Mouse (Mus musculus) heart, embryonic 12.5 days (tissue): ENCODE measurements around the gene Triobp. TPM values are rescaled to one million over a fixed set of nuclear protein-coding genes. Genes with fewer than 3 reads are reported as not detected.

Source experiments
- ATAC-seq: fragments of 200-750 bp; cut with Nextera tagmentation; 2 replicates; pipeline ENCODE4 v1.8.0; 2017; ENCODE audit warnings: moderate TSS enrichment, moderate library complexity; ENCODE audit not compliant: insufficient number of reproducible peaks, low FRiP score
- H3K27ac ChIP-seq: fragments of 300-500 bp; sonication (generic); 2 replicates; pipeline ENCODE4 v1.5.1; 2016; ENCODE audit warnings: mild to moderate bottlenecking, moderate library complexity; ENCODE audit not compliant: poor library complexity, severe bottlenecking
- H3K27me3 ChIP-seq: fragments of 300-500 bp; sonication (generic); replicated peaks from 2 replicates; pipeline ENCODE4 v1.6.1; 2016; ENCODE audit warnings: mild to moderate bottlenecking, moderate library complexity
- H3K36me3 ChIP-seq: fragments of 300-500 bp; sonication (generic); 2 replicates; pipeline ENCODE4 v1.6.1; 2016; ENCODE audit warnings: mild to moderate bottlenecking, moderate library complexity
- H3K4me1 ChIP-seq: fragments of 300-500 bp; sonication (generic); replicated peaks from 2 replicates; pipeline ENCODE4 v1.6.1; 2016; ENCODE audit warnings: mild to moderate bottlenecking
- H3K4me2 ChIP-seq: fragments of 300-500 bp; sonication (generic); 2 replicates; pipeline ENCODE4 v1.6.1; 2016; ENCODE audit warnings: mild to moderate bottlenecking, moderate library complexity
- H3K4me3 ChIP-seq: fragments of 300-500 bp; sonication (generic); 2 replicates; pipeline ENCODE4 v1.5.1; 2016; ENCODE audit warnings: mild to moderate bottlenecking
- H3K9ac ChIP-seq: fragments of 300-500 bp; sonication (generic); 2 replicates; pipeline ENCODE4 v1.6.1; 2016; ENCODE audit warnings: mild to moderate bottlenecking, moderate library complexity
- H3K9me3 ChIP-seq: fragments of 300-500 bp; sonication (generic); replicated peaks from 2 replicates; pipeline ENCODE4 v1.6.1; 2016; ENCODE audit warnings: mild to moderate bottlenecking, moderate library complexity
- WGBS: fragments of 180-500 bp; shearing (Covaris S2); methylation state at CpG from one replicate; pipeline ENCODE4 v1.1.7; 2016; 5-methylcytosine and 5-hydroxymethylcytosine counted together
- microRNA-seq: library from miRNA; unstranded; fragments of <30 nt; microRNA quantifications from one replicate; pipeline ENCODE4, GENCODE M21; 2017
- polyA plus RNA-seq: library from polyadenylated mRNA; unstranded; fragments of >200 nt; fragmentation: Nextera tagmentation; extraction: Ambion mirVana; gene quantifications from 2 replicates; pipeline ENCODE4 v1.2.1, GENCODE M21; 2016

Gene Triobp
- polyA plus RNA-seq, 1 experiment from 2014 or later = 59.4 TPM

DNA sequence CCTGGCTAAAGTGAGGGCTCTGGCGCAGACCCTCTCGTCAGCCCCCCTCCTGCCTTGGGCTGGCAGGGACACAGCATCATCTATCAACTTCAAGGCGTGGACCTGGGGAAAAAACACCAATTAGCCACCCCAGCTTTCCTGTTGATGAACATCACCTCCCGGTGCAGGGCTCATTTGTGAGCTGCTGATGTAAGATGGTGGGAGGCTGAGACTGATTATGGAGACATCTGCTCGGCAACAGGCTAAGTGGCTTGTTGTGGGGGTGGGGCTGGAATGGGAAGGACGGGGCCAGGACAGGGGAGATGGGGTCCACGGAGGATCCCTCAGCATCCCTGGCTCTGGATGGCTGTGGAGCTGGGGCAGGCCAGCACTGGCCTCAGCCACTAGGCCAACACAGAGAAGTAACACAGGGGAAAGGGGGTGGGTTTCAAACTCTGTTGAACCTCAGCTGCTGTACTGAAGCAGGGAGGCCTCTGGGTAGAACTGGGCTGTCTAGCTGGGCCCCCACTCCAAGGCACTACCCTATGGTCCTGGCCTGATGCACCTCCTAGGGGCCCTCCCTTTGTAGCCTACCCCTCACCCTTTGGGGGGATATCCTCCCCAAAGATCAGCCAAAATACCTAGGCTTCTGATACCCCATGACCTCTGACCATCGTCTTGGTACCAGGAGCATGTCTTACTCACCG lies 102.8 kb downstream of the Triobp start:
- peaks cover 32% of the 10 kb centered on the region for H3K36me3 ChIP-seq
- no peak for ATAC-seq
- 50% methylated on average over 9 of the region's 9 CpGs for WGBS

DNA sequence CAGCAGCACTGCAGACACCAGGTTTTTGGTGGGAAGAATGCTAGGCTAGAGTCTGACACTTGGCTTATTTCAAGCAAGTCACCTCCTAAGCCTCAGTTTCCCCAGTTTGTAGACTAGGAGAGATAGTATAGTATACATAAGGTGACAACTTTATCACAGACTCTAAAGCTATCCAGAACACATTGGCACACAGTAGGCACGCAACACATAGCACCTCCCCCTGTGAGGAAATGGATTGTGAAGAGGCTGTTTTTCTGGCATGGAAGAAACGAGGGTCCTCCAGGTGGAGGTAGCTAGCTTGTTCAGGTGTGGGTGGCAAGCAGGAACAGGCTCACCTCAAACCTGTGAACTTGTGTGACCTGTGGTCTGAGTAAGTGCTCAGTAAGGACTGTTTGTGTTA lies 103.4 kb downstream of the Triobp start:
- no peaks in the 10 kb centered on the region for H3K9me3 ChIP-seq
- WGBS = 80% methylated on average over 2 of the region's 2 CpGs
- no peak for ATAC-seq
- no peak overlapping the region for H3K4me3 ChIP-seq
- no peak overlapping the region for H3K9ac ChIP-seq
- no peak overlapping the region for H3K4me2 ChIP-seq
- no peaks in the 10 kb centered on the region; the same call in none of the 2 replicates for H3K27me3 ChIP-seq
- peaks cover 39% of the 10 kb centered on the region for H3K36me3 ChIP-seq
- H3K27ac ChIP-seq = no peak overlapping the region
- peaks cover 8% of the 10 kb centered on the region; the same call in 1 of the 2 replicates for H3K4me1 ChIP-seq

More for the DNA sequence above, 102.8 kb downstream of the Triobp start:
- Histone ChIP-seq H3K27ac (no peak overlapping the region), H3K4me3 (no peak overlapping the region), H3K9me3 (no peaks in the 10 kb centered on the region), H3K4me2 (no peak overlapping the region), H3K27me3 (peaks cover 4% of the 10 kb centered on the region), H3K9ac (no peak overlapping the region), H3K4me1 (peaks cover 8% of the 10 kb centered on the region; the same call in 1 of the 2 replicates)

DNA sequence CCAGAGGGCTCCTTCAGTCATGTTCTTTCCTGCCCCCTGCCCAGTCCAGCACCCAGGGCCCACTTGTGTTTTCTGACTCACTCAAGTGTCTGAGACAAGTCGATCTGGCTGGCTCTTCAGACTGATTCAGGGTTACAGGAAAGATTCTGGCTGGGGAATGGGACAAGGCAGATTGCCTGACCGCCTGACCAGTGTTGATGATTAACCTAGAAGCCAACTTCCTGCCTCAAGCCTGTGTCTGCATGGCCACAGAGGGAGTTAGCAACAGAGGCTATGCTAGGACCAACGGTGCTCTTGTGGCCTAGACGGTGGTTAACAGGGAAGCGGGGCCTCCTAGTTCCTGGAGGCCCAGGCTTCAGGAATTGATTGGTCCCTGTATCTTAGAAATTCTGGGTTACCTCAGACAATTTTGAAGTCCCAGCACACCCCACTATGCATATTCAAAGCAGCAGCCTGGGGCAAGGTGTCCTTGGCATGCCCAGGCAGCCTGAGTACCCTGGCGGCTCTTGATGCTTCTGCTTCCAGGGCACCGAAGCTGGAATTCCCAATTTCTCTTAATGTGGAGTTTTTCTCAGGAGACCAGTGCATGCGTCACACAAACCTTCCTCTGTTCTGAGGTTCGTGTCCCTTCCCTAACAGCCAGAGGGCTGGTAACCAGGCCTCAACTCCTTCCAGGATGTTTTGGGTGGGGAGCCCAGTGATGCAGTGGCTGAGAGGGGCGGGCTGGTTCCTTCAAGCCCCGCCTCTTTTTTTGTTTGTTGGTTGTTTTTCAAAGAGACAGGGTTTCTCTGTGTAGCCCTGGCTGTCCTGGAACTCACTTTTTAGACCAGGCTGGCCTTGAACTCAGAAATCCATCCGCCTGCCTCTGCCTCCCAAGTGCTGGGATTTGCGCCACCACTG lies 104.2 kb downstream of the Triobp start:
- Histone ChIP-seq H3K9ac (no peak overlapping the region), H3K27me3 (no peaks in the 10 kb centered on the region; the same call in none of the 2 replicates), H3K4me1 (peaks cover 8% of the 10 kb centered on the region; the same call in 1 of the 2 replicates), H3K9me3 (no peaks in the 10 kb centered on the region), H3K4me3 (no peak overlapping the region), H3K27ac (no peak overlapping the region), H3K36me3 (peaks cover 46% of the 10 kb centered on the region), H3K4me2 (no peak overlapping the region)
- ATAC-seq = no peak
- WGBS = 70% methylated on average over 13 of the region's 13 CpGs

DNA sequence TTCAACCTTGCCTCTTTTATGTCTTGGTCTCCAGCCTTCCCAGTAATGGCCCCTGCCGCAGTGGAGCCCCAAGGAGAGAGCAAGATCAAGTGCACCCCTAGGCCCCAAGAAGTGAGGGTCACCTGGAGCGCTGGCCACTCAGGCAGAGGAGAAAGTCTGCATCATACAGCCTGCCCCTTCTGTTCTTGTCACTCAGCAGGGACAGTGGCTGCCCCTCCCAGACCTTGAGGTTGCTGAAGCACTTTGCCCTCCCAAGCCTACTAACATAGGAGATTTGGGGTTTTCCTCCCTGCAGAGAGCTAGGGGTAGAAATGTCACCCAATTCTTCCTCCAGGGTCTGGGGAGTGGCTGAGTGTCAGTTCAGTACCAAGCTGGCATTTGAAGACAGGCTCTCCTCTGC lies 104.8 kb downstream of the Triobp start:
- Histone ChIP-seq H3K4me1 (peaks cover 8% of the 10 kb centered on the region; the same call in 1 of the 2 replicates), H3K27ac (no peak overlapping the region), H3K36me3 (peaks cover 53% of the 10 kb centered on the region), H3K9me3 (no peaks in the 10 kb centered on the region), H3K27me3 (no peaks in the 10 kb centered on the region; the same call in none of the 2 replicates), H3K9ac (no peak overlapping the region), H3K4me3 (no peak overlapping the region), H3K4me2 (no peak overlapping the region)
- 87% methylated on average over 2 of the region's 2 CpGs for WGBS
- no peak for ATAC-seq

Small RNAs within 50 kb of the gene (microRNA-seq; reads per million reads assigned to microRNA genes)
- gene Mir6956 = 0.94 reads per million

Other genes with a start within 250 kb of the Triobp start
- gene Elfn2, start 229.0 kb upstream of the Triobp start, polyA plus RNA-seq = not detected in 2 replicates
- gene Mfng, start 174.2 kb upstream of the Triobp start, polyA plus RNA-seq = 7.3 and 7.9 TPM in 2 replicates
- 6.1 and 7.5 TPM in 2 replicates for gene Card10, start 144.7 kb upstream of the Triobp start, polyA plus RNA-seq
- 40.5 and 40.8 TPM in 2 replicates for gene Cdc42ep1, start 105.1 kb upstream of the Triobp start, polyA plus RNA-seq
- gene Lgals2, start 92.2 kb upstream of the Triobp start, polyA plus RNA-seq = 0.84 TPM in 1 of 2 replicates, not detected in the other
- 54.0 and 54.7 TPM in 2 replicates for gene Gga1, start 70.5 kb upstream of the Triobp start, polyA plus RNA-seq
- 0.15 and 0.47 TPM in 2 replicates for gene Gm49510, start 48.1 kb upstream of the Triobp start, polyA plus RNA-seq
- 26.2 and 26.8 TPM in 2 replicates for gene Sh3bp1, start 48.0 kb upstream of the Triobp start, polyA plus RNA-seq
- gene Pdxp, start 33.8 kb upstream of the Triobp start, polyA plus RNA-seq = 33.4 and 34.2 TPM in 2 replicates
- 667 and 690 TPM in 2 replicates for gene Lgals1, start 21.0 kb upstream of the Triobp start, polyA plus RNA-seq
- gene Nol12, start 12.8 kb upstream of the Triobp start, polyA plus RNA-seq = 37.9 and 39.9 TPM in 2 replicates
- 294 and 300 TPM in 2 replicates for gene H1f0, start 80.7 kb downstream of the Triobp start, polyA plus RNA-seq
- gene Galr3, start 94.2 kb downstream of the Triobp start, polyA plus RNA-seq = not detected in 2 replicates
- gene Ankrd54, start 115.2 kb downstream of the Triobp start, polyA plus RNA-seq = 29.0 and 30.0 TPM in 2 replicates
- 165 TPM in 2 replicates for gene Eif3l, start 127.5 kb downstream of the Triobp start, polyA plus RNA-seq
- 24.2 and 24.3 TPM in 2 replicates for gene Micall1, start 161.2 kb downstream of the Triobp start, polyA plus RNA-seq
- gene Polr2f, start 193.3 kb downstream of the Triobp start, polyA plus RNA-seq = 265 and 289 TPM in 2 replicates
- 6.3 and 6.6 TPM in 2 replicates for gene 1700088E04Rik, start 193.5 kb downstream of the Triobp start, polyA plus RNA-seq
- 0.28 and 0.44 TPM in 2 replicates for gene Sox10, start 217.5 kb downstream of the Triobp start, polyA plus RNA-seq